Mouse (Mus musculus) G1E (cell line): Measurements from ENCODE around the gene Camkk2. TPM values are rescaled to one million over a fixed set of nuclear protein-coding genes. Genes with fewer than 3 reads are reported as not detected.
A peak's percentile ranks its signal among the peaks of the same experiment; 100 is the strongest.

Experiments used
- ATAC-seq: 2 replicates; pipeline ENCODE4 v1.8.0; 2016; ENCODE audit warnings: mild to moderate bottlenecking; ENCODE audit not compliant: insufficient number of reproducible peaks, poor library complexity, low FRiP score, severe bottlenecking; ENCODE audit errors: extremely low read depth
- DNase-seq: peaks from one replicate; pipeline ENCODE4 v3.0.0; 2012; ENCODE audit warnings: low spot score
- H3K27me3 ChIP-seq: 2 replicates; pipeline ENCODE4 v1.6.1; 2012; ENCODE audit warnings: mild to moderate bottlenecking, low read length, inconsistent platforms; ENCODE audit not compliant: insufficient read depth
- H3K36me3 ChIP-seq: replicated peaks from 2 replicates; pipeline ENCODE3; 2012; ENCODE audit warnings: mild to moderate bottlenecking, inconsistent platforms
- H3K4me1 ChIP-seq: 2 replicates; pipeline ENCODE4 v1.6.1; 2012; ENCODE audit warnings: low read depth, low read length, inconsistent platforms, mixed read lengths; ENCODE audit not compliant: insufficient read depth
- H3K4me3 ChIP-seq: 2 replicates; pipeline ENCODE4 v1.5.1; 2012; ENCODE audit warnings: low read depth, mild to moderate bottlenecking, inconsistent platforms, low read length, moderate library complexity, mixed read lengths
- H3K9me3 ChIP-seq: replicated peaks from 2 replicates; pipeline ENCODE4 v1.6.1; 2012; ENCODE audit warnings: inconsistent platforms
- CTCF ChIP-seq: IDR thresholded peaks from 2 replicates; pipeline ENCODE4 v1.5.1; 2012; ENCODE audit warnings: low read depth, low read length, inconsistent platforms, mixed read lengths
- GATA1 ChIP-seq: IDR thresholded peaks from 2 replicates; pipeline ENCODE4 v1.6.1; 2012; ENCODE audit warnings: borderline replicate concordance, low read length, inconsistent platforms, mixed read lengths
- GATA2 ChIP-seq: IDR thresholded peaks from 2 replicates; pipeline ENCODE4 v1.6.1; 2012; ENCODE audit warnings: low read depth, low read length, inconsistent platforms, borderline replicate concordance
- POLR2AphosphoS5 ChIP-seq: IDR thresholded peaks from 2 replicates; pipeline ENCODE4 v1.6.1; 2012; ENCODE audit warnings: low read depth, low read length, inconsistent platforms; ENCODE audit not compliant: insufficient replicate concordance
- TAL1 ChIP-seq: conservative IDR thresholded peaks from 2 replicates; pipeline ENCODE4 v1.6.1; 2012; ENCODE audit warnings: low read depth, low read length, inconsistent platforms, mixed read lengths
- polyA plus RNA-seq: library from polyadenylated mRNA; stranded (reverse); fragments of >175 nt; gene quantifications from 2 replicates; pipeline ENCODE4 v1.2.3, GENCODE M21; 2012
- total RNA-seq, 2 experiments: library from RNA; stranded (forward) in 1 of 2; stranded (reverse) in 1 of 2; fragments of 200-1000 nt in 1 of 2; fragments of >200 nt in 1 of 2; fragmentation: Nextera tagmentation in 1 of 2; gene quantifications; 2 replicates each; pipeline ENCODE4 v1.2.3; 2014 to 2017

Camkk2 gene
- total and polyA plus RNA-seq, 3 experiments: 9.7 to 18.2 (median 12.5) TPM

GRCm38 (mm10) chr5:122777322-122777721 lies 1.9 kb downstream of the Camkk2 start:
- Histone ChIP-seq H3K4me1 (peaks cover 47% of the 10 kb centered on the region), H3K27me3 (peaks cover 6% of the 10 kb centered on the region; the same call in 1 of the 2 replicates), H3K4me3 (no peak overlapping the region), H3K9me3 (no peaks in the 10 kb centered on the region), H3K36me3 (peaks cover 29% of the 10 kb centered on the region)
- no peak for ATAC-seq
- TF ChIP-seq GATA1: no peak
- no peak for TF ChIP-seq TAL1
- TF ChIP-seq POLR2AphosphoS5: no peak
- no peak for TF ChIP-seq GATA2
- no peak for TF ChIP-seq CTCF
- no peak for DNase-seq

- Histone ChIP-seq H3K36me3 (peaks cover 39% of the 10 kb centered on the region), H3K27me3 (peaks cover 6% of the 10 kb centered on the region; the same call in 1 of the 2 replicates), H3K9me3 (no peaks in the 10 kb centered on the region), H3K4me1 (peaks cover 44% of the 10 kb centered on the region), H3K4me3 (no peak overlapping the region; the same call in 1 of the 2 replicates)
- DNase-seq (no peak), ATAC-seq (no peak)
- TF ChIP-seq GATA1 (no peak), GATA2 (no peak), POLR2AphosphoS5 (no peak), TAL1 (no peak), CTCF (no peak)
These were observed 3.4 kb downstream of the Camkk2 start for GRCm38 (mm10) chr5:122775646-122776286.

GRCm38 (mm10) chr5:122774743-122775611 lies 4.2 kb downstream of the Camkk2 start:
- Histone ChIP-seq H3K4me3 (peak overlapping the region; percentile 8; the same call in 1 of the 2 replicates), H3K36me3 (peaks cover 44% of the 10 kb centered on the region), H3K9me3 (no peaks in the 10 kb centered on the region), H3K4me1 (peaks cover 37% of the 10 kb centered on the region), H3K27me3 (peaks cover 6% of the 10 kb centered on the region; the same call in 1 of the 2 replicates)
- DNase-seq: peak; percentile 64
- ATAC-seq: peak; percentile 57
- no peak for TF ChIP-seq GATA1
- TF ChIP-seq GATA2: no peak

GRCm38 (mm10) chr5:122773756-122774155 lies 5.5 kb downstream of the Camkk2 start:
- peaks cover 39% of the 10 kb centered on the region for H3K4me1 ChIP-seq
- TF ChIP-seq POLR2AphosphoS5 (no peak), GATA2 (no peak)
- ATAC-seq (no peak), DNase-seq (no peak)
- no peak overlapping the region for H3K4me3 ChIP-seq
- peaks cover 5% of the 10 kb centered on the region; the same call in 1 of the 2 replicates for H3K27me3 ChIP-seq
- H3K9me3 ChIP-seq: no peaks in the 10 kb centered on the region
- peaks cover 56% of the 10 kb centered on the region for H3K36me3 ChIP-seq

- Histone ChIP-seq H3K4me3 (no peak overlapping the region), H3K4me1 (peaks cover 29% of the 10 kb centered on the region), H3K27me3 (no peaks in the 10 kb centered on the region), H3K36me3 (peaks cover 67% of the 10 kb centered on the region), H3K9me3 (no peaks in the 10 kb centered on the region)
- no peak for ATAC-seq
- no peak for DNase-seq
- TF ChIP-seq CTCF (no peak), GATA2 (no peak), TAL1 (no peak), GATA1 (no peak), POLR2AphosphoS5 (no peak)
These were observed 7.8 kb downstream of the Camkk2 start for GRCm38 (mm10) chr5:122771428-122771827.

GRCm38 (mm10) chr5:122770806-122771261 lies 8.4 kb downstream of the Camkk2 start:
- DNase-seq (no peak), ATAC-seq (no peak)
- H3K4me1 ChIP-seq: peaks cover 29% of the 10 kb centered on the region
- TF ChIP-seq POLR2AphosphoS5: no peak
- no peak for TF ChIP-seq TAL1
- no peak for TF ChIP-seq GATA1
- TF ChIP-seq GATA2: no peak
- TF ChIP-seq CTCF: no peak
- H3K36me3 ChIP-seq: peaks cover 70% of the 10 kb centered on the region
- no peak overlapping the region for H3K4me3 ChIP-seq
- H3K27me3 ChIP-seq: no peaks in the 10 kb centered on the region
- H3K9me3 ChIP-seq: no peaks in the 10 kb centered on the region
